Mouse (Mus musculus) v-Abl transformed pro-B cells (cell line): ENCODE data around the gene Tmem72.

Experiments
- in situ Hi-C, 2 experiments: fragments of 400-800 bp; cut with MboI; formaldehyde crosslinking; loops; one replicate each; pipeline ENCODE4 v1.15.1; 2025; ENCODE audit not compliant: unreplicated experiment in 2 of 2

Tmem72 gene

GRCm38 (mm10) chr6:116716666-116717065, at the start of gene Tmem72:
Gene Tmem72 (minus strand): TSS chr6:116716913.
- in situ Hi-C loops = loop anchor here (10.0 to 25.0 kb wide), 3 partner anchors 448 to 1121 kb away; partner anchors contain the start of genes Cxcl12 (in 1 of the 2) and Zfp637 (in 1 of the 2)

DNA sequence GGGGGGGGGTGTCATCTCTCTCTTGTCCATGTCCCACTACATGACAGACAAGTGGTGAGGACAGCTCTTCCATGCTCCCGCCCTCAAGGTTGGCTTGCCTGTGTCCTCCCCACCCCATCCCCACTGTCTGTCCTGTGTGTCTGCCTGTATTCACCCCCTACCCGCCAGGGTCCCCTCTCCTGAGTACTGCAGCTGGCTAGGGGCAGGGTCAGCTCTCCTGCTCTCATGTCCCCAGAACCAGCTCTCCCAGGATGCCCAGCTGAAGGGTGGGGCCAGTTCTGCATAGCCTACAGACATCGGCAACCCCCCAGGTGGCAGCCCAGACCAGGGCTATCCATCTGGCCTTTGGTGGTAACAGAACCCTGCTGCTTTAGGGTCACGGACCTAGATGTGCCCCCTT, 47.8 kb upstream of the Tmem72 start:
- in situ Hi-C loops = no loop called here

DNA sequence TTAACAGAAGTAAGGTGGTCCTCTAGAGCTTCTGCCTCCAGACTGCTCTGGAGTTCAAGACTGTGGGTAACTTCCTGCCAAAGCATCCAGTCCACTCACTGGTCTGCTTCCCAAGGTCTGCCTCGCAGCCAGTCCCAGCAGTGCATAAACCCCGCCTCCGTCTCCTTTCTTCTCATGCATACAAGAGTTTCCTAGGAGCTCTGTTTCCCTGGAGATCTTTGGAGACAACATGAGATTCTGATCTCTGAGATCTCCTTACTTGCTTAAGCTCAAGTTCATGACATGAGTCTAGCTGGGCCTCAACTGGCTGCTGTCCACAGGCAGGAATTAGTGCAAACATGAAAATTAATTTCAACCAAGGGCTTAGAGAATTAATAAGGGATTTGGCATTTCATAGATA, 45.6 kb upstream of the Tmem72 start:
- in situ Hi-C loops = no loop called here

DNA sequence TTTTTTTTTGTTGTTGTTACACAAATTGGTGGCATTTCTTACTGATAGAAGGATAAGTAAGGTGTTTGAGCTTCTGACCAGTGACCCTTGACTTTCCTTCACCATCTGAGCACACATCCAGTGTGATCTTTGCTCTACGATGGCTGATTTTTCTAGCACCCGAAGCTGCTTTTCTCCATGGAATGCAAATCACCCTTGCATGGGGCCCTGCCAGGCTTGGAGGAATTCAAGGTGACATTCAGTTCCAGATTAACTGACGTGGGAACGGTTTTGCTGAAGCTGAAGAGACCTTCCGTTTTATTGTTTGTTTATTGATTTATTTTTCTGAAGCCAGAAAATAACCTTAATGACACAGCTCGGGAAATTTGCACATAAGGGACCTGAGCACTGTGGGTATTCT, 43.5 kb upstream of the Tmem72 start:
- in situ Hi-C loops = no loop called here

DNA sequence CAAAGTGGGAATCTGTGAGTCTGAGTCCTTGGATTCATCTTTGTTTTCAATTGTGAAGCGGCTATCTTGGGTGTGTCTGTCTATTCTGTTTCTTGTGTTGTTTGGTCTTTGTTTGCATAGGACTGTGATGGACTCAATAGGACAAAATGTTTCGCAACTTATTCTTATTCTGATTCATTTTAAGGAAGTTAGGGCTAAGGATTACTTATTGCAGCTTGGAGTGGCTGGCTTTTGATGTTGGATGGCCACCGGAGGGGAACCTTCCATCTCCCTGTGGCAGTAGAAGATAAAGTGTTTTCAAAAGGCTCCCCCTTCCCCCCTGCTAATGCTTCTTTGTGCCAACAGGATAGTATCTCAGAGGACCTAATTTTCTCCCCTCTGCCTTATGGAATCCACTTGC, 39.7 kb upstream of the Tmem72 start:
- in situ Hi-C loops = no loop called here

DNA sequence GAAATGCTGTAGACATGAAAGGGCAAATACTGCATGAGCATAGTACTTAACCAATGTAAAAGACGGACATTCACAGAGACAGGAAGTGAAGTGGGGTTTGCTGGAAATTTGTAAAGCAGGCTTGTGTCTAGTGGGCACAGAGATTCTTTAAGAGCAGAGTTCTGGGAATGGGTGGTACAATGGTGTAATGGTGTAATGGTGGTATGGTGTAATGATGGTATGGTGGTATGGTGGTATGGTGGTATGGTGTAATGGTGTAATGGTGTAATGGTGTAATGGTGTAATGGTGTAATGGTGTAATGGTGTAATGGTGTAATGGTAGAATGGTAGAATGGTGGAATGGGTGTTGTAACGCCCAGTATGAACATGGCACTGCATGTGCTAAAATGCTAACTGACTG, 21.3 kb upstream of the Tmem72 start:
- in situ Hi-C loops = no loop called here

DNA sequence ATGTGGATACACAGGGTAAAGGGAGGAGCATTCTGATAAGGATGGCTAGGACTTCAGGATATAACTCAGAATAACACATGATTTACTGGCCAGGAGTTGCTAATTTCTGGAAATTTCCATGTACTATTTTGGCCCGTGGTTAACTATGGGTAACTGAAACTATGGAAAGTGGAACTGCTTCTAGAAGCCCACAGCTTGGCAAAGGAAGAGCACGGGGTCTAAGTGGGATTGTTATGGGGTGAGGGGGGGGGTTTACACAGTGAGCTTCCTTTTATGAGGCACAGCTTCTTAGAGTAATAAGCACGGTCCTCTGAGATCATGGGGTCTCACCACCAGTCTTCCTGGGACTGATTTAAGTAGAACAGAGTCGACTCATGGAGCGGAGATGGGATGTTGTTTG, 18.6 kb upstream of the Tmem72 start:
- in situ Hi-C loops = no loop called here

DNA sequence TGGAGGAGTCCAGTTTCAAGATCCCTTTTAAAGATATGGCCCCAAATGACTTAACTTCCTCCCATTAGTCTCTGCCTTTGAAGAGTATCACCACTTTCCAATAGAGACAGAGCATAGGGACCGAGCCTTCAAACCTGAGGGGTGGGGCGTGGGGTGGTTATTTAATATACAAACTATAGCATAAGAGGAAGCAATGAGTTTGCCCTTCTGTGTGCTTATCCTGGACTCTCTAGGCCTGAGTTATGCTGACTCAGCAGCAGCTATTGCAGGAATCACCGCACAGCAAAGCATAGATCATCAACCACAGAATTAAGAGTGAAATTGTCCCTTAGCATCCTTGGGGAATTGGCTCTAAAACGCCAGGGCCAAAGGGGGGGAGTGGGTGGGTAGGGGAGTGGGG, 16.9 kb upstream of the Tmem72 start:
- in situ Hi-C loops = no loop called here

GRCm38 (mm10) chr6:116724489-116725160, 7.9 kb upstream of the Tmem72 start:
- in situ Hi-C loops = loop anchor here in 1 of 2 experiments (25.0 kb wide), 2 partner anchors 538 to 1113 kb away; partner anchors contain the start of gene Zfp637

DNA sequence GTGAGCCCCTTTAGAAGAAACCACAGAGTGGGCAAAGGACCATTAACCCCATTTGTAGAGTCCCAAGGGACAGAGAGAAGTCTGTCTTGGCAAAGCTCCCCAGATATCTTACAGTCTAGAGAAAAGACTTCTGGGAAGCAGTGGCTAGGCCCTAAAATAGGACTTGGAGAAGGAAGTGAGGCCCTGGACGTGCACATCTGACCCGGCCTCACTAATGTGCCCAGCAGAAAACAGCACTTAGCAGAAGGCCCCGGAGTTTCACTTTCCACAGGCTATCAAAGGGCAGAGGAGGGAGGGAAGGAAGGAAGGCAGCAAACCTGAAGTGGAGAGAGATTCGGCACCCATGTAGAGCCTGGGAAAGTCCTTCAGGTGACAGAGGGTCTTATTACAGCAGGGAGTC, 2.2 kb upstream of the Tmem72 start:
- in situ Hi-C loops = loop anchor here (10.0 to 25.0 kb wide), 3 partner anchors 446 to 1118 kb away; partner anchors contain the start of genes Cxcl12 (in 1 of the 2) and Zfp637 (in 1 of the 2)

- in situ Hi-C loops = loop anchor here (10.0 to 25.0 kb wide), 3 partner anchors 446 to 1119 kb away; partner anchors contain the start of genes Cxcl12 (in 1 of the 2) and Zfp637 (in 1 of the 2)
These were observed 1.6 kb upstream of the Tmem72 start for GRCm38 (mm10) chr6:116718361-116718760.

GRCm38 (mm10) chr6:116717851-116718250, 1.1 kb upstream of the Tmem72 start:
- in situ Hi-C loops = loop anchor here (10.0 to 25.0 kb wide), 3 partner anchors 447 to 1119 kb away; partner anchors contain the start of genes Cxcl12 (in 1 of the 2) and Zfp637 (in 1 of the 2)

DNA sequence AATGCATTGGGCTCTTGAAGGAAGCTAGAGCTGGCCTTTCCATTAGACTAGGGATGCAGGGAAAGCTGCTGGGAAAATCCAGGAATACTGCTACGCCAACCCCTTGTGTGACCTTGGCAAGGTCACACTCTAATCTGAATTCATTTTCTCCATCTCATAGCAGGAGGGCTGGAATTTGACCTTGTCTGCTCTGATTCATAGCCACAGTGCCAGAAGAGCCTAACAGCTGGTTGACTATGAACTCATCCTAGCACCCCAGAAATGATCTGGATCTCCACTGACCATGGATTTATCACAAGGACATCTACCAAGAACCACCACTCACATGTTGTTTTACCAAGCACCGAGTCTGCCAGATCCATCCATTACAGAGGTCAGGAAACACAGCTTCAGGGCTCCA, 1.5 kb downstream of the Tmem72 start:
- in situ Hi-C loops = loop anchor here (10.0 to 25.0 kb wide), 3 partner anchors 450 to 1122 kb away; partner anchors contain the start of genes Cxcl12 (in 1 of the 2) and Zfp637 (in 1 of the 2)

- in situ Hi-C loops = loop anchor here (5.0 to 25.0 kb wide), 5 partner anchors 53 to 1123 kb away; partner anchors contain the start of genes Cxcl12 (in 1 of the 2) and Zfp637 (in 1 of the 2)
These were observed 2.1 kb downstream of the Tmem72 start for GRCm38 (mm10) chr6:116714576-116714975.

- in situ Hi-C loops = loop anchor here (5.0 to 25.0 kb wide), 5 partner anchors 53 to 1123 kb away; partner anchors contain the start of genes Cxcl12 (in 1 of the 2) and Zfp637 (in 1 of the 2)
These were observed 2.7 kb downstream of the Tmem72 start for GRCm38 (mm10) chr6:116713966-116714365.

GRCm38 (mm10) chr6:116712503-116712902, 4.2 kb downstream of the Tmem72 start:
- in situ Hi-C loops = loop anchor here (5.0 to 25.0 kb wide), 5 partner anchors 55 to 1125 kb away; partner anchors contain the start of genes Cxcl12 (in 1 of the 2) and Zfp637 (in 1 of the 2)

GRCm38 (mm10) chr6:116712062-116712461, 4.7 kb downstream of the Tmem72 start:
- in situ Hi-C loops = loop anchor here (5.0 to 25.0 kb wide), 5 partner anchors 55 to 1125 kb away; partner anchors contain the start of genes Cxcl12 (in 1 of the 2) and Zfp637 (in 1 of the 2)

- in situ Hi-C loops = loop anchor here in 1 of 2 experiments (25.0 kb wide), 2 partner anchors 558 to 1133 kb away; partner anchors contain the start of gene Zfp637
These were observed 12.4 kb downstream of the Tmem72 start for GRCm38 (mm10) chr6:116704320-116704719.

DNA sequence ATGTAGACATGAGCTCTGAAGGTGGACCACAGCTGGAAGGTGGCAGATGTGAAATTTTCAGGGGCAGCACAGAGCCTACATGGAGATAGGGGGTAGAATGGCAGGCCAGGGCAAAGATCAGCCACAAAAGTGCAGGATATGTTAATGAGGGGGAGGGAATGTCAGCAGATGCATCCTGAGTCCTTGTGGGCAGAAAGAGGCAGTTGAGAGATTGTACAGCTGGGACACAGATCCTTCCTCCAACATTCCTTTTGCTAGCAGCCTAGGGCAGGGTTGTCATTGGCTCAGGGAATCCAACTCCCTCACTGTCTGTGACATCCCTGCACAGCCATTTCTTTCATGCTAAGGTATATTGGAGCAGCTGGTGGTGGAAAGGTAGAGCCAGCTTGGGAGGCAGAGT, 15.9 kb downstream of the Tmem72 start:
- in situ Hi-C loops = loop anchor here in 1 of 2 experiments (25.0 kb wide), 2 partner anchors 561 to 1136 kb away; partner anchors contain the start of gene Zfp637

- in situ Hi-C loops = loop anchor here (5.0 to 10.0 kb wide), 2 partner anchors 46 to 63 kb away; partner anchors contain the start of gene Depp1 (in 2 of the 2)
These were observed 18.8 kb downstream of the Tmem72 start for GRCm38 (mm10) chr6:116697896-116698425.

DNA sequence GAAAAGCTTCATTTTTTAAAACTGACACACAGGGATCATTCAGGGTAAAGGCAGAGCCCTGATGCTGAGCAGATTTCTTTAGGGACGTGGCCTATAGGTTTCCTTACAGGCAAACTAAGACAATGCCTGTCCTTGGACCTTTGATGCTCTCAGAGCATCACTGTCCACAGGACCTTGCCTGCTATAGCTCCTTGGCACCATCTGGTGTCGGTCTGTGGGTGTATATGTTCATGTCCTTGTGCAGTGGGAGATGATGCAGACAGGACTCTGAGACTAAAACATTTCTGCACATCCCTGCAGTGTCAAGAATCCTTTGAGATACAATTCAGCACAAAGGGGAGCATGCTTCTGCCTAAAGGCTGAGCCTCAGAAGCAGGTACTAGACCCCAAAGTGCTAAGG, 19.3 kb downstream of the Tmem72 start:
- in situ Hi-C loops = loop anchor here (5.0 to 10.0 kb wide), 2 partner anchors 45 to 63 kb away; partner anchors contain the start of gene Depp1 (in 2 of the 2)
